Mouse (Mus musculus) cerebellum, adult 11-12 months (tissue): ENCODE measurements around the gene Polr2e.
A peak's percentile ranks its signal among the peaks of the same experiment; 100 is the strongest.
"Not testable (repeated sequence)": the region's sequence is repeated elsewhere in the genome, so short reads cannot be mapped to it uniquely, and the experiment has no call there.

Experiments used
- DNase-seq: peaks from one replicate; pipeline ENCODE4 v3.0.0; 2022

Polr2e gene

DNA sequence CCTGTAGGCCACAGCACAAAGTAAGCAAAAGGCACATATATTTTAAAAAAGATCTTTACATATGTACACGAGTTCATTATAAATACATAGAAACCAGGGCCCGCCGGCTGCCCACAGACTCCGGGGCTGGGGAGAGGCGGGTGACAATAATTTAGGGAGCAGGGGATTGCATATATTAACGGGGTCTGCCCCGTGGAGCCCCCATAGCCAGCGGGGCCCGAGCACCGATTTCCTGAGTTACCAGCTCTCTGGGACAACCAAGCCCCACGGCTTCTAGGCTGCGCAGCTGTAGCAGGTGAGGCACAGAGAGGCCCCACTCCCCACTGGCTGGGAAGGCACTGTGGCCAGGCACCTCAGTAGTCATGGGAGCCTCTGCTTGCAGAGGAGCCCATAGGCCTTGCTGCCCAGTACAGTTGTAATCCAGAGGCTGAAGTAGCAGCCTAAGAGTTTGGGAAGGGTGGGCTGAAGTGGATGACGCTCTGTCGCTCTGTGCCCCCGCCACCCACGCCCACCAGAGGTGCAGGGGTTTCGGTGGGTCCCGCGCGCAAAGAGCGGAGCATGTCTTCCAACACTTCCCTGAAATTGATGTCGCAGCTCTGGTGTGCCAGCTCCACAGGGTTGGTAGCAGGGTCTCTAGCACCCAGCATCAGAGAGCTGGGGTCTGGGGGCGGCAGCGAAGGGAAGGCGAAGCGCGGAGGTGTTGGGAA, 17.5 kb upstream of the Polr2e start:
- DNase-seq, result no peak

DNA sequence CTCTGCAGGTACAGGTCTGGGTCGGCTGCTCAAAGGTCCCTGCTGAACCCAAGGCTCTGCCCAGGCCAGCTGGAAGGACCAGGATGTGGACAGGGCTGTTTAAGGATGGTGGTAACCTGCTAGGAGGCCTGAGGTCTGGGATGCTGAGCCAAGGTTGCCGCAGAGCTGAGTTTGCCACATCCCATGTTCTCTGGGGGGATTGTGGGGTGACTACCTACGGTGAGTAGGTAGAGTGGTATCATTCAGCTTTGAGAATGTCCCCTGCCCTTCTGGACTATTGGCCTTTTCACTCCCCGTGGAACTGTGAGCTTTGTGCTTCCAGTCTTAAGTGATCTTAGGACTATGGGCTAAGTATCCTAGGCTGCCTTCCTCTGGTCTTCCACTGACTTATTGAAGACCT, 16.9 kb upstream of the Polr2e start:
- no peak for DNase-seq

- DNase-seq, result no peak
Measured at GRCm38 (mm10) chr10:80055891-80056290, 16.3 kb upstream of the Polr2e start.

DNA sequence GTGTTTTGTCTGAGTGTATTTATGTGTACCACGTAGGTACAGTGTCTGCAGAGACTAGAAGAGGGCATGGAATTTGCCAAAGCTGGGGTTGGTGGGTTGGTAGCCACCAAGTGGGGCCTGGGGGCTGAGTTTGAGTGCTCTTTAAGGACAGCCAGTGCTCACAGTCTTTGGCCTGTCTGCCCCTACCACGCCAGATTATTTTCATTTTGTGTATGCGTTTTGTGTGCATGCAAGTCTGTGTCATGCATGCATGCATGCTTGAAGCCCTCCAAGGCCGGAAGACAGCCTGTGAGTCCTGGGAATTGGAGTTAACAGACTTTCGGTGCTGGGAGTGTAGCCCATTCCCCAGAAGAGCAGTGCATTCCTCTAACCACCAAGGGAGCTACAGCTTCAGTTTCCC, 15.8 kb upstream of the Polr2e start:
- DNase-seq, result no peak

DNA sequence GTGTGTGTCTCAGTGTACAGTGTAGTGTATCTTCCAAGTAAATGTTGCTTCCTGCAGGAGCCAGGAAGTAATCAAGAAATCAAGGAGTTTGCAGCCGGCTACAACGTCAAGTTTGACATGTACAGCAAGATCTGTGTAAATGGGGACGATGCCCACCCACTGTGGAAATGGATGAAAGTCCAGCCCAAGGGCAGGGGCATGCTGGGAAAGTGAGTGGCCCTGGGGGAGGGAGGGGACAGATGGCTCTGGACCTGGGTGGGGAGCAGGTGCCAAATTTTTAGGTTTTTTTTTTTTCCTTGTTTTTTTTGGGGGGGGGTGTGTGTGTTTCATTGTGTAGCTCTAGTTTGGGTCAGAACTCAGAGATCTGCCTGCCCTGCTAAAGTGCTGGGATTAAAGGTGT, 15.3 kb upstream of the Polr2e start:
- DNase-seq, result not testable (repeated sequence)

DNA sequence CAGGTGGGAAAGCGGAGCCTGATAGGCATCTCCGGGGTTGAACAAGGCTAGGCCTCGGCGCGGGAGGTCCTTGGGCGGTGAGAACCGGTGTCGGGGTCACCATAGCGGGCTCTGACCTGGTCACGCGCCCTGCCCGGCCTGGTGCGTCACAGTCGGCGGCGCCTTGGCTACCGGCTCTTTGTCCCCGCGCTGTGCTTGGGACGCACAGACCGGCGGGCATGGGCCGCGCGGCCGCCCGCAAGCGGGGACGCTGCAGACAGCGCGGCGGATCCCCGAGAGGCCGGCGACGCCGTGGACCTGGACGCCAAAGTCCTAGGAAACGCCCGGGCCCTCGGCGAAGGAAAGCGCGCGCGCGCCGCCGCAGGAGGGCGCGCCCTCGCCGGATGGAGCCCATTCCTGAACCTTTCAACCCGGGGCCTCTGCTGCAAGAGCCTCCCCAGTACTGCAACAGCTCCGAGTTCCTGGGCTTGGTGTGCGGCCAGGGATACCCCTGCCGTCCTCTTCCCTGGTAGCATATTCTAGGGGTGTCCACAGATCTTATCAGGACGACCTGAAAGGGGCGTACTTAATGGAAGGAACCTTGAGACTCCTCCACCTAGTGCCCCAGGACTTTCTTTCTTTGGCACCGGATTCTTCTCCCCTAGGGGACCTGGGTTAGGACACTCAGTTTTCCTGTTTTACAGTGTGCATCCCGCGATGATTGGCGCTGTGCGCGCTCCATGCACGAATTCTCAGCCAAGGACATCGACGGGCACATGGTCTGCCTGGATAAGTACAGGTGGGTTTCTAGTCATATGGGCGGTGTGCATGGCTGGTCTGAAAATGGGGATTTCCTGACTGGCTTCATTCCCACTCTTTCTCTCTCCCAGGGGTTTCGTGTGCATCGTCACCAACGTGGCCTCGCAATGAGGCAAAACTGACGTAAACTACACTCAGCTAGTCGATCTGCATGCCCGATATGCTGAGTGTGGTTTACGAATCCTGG, 14.5 kb upstream of the Polr2e start:
- DNase-seq, result peak; percentile 77

DNA sequence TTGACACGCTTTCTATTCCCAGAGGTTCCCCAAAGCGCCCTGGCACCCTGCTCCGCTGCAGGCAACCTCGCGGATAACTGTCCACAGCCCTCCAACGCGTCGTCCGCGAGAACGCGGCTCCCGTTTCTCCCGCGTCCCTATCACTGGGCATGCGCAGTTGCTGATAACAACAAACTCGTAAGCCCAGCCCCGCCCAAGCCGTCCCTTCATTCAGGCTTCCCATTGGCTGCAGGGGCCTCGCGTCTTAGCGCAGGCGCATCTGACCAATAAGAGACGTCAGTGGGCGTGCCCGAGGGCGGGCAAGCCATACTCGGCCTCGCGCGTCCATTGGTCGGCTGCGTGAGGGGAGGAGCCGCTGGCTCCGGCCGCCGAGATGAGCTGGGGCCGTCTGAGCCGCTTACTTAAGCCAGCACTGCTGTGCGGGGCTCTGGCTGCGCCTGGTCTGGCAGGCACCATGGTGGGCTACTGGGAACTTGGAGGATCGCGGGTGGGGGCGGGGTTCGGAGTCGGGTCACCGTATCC, 13.7 kb upstream of the Polr2e start:
- peak; percentile 100 for DNase-seq

DNA sequence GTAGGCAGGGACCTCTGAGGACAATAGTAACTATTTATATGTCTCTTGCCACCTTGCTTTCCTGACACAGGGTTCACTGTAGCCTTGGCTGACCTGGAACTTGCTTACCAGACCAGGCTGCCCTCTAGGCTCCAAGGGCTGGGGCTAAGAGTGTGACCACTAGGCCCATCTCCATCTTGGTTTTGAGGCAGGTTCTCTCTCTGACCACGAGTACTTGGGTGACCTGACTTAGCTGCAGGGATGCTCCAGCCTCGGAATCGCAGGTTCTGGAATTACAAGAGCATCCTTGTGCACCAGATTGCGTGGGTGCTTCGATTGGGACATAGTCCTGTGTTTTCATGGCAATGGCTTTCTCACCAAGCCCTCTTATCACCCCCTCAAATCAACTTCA, 12.8 kb upstream of the Polr2e start:
- no peak for DNase-seq

DNA sequence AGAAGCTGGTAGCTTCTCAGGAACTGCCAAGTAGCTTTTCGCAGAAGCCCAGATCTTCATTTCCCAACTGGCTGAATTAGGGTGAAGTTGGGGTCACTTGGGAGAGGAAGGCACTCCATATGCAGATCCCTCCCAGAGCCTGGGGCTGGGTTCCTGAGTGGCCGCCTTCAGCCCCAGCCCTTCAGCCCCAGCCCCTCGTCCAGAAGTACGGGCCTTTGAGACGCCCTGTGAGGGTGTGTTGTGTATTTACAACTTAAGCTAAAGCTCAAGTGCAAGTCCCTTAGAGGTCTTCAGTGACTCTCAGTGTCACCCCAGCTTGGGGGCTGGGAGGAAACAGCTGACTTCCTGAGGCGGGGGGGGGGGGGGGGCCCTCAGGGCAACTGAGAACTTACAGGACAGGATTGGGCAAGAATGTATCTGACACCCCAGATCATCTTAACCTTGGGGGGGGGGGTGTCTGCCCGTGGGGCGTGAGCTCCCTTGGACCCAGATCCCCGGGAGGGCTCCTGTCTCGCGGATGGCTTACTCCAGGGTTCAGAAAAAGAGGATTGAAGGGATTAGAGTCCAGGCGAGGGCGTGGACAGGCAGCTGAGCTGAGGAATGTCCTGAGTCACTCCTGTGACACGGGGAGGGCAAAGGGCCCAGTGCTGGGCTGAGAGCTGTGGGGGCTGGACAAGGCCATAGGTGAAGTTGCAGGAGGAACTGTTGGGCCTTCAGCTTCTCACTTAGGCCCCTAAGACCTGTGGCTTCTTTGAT, 12.2 kb upstream of the Polr2e start:
- no peak for DNase-seq

- no peak for DNase-seq
Measured at GRCm38 (mm10) chr10:80050885-80051617, 11.5 kb upstream of the Polr2e start.

DNA sequence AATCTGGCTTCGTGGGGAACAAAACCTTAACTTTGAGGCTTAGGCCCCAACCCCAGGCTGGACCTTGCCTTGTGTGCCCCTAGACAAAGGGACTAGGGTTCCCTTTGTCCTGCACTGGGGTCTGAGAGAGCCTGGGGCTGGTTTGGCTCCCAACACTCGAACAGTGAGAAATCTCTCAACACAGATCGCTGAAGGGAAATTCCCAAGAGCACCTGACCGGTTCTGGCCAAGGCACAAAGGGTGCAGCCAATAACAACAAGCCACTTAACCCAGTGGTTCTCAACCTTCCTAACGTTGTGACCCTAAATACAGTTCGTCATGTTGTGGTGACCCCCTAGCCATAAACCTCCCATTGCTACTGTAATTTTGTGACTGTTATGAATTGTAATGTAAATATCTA, 10.6 kb upstream of the Polr2e start:
- DNase-seq, result no peak

DNA sequence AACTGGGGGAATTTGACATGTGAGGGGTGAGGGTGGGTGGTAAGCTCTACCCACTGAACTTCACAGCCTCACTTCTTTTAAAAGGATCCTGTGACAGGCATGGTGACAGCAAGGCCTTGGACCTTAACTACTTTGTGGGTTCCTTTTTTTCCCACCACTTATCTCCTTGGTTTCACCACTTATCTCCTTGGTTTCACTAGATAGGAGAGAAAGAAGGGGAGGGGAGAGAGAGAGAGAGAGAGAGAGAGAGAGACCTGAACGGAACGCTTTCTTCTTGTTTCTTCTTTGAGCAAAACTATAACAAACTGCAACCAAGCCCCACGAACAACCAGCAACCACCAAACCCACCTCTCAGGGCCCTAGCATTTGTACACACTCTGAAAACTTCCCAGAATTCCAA, 9.2 kb upstream of the Polr2e start:
- DNase-seq, result no peak

GRCm38 (mm10) chr10:80048396-80048795, 8.8 kb upstream of the Polr2e start:
- DNase-seq, result no peak

DNA sequence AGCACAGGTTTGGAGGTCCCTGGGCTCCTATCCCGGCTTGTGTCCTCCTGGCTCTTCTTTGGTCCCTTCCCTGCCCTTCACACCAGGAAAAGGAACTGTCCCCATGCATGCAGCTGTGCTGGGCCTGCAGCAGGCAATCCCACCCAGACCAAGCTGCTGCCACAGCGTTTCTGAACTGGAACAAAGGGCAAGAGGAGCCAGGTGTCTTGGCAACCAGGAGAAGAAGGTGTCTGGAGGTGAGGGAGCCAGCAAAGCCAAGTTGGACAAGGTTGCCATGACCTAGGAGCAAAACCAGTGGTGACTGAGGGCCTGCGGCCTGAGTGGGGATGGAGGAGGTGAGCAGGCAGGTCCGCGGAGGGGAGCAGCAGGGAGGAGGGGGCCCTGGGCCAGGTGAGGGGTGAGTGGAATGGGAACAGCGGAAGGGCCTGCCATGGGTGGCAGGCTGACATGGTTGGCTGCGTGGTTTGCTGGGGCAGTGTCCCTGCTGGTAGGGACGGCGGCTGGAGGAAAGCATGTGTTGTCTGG, 7.5 kb upstream of the Polr2e start, which contains the start of gene Gpx4:
TSS of gene Gpx4 (plus strand) at position 126 of the 525 bp plus-strand sequence.
- no peak for DNase-seq

DNA sequence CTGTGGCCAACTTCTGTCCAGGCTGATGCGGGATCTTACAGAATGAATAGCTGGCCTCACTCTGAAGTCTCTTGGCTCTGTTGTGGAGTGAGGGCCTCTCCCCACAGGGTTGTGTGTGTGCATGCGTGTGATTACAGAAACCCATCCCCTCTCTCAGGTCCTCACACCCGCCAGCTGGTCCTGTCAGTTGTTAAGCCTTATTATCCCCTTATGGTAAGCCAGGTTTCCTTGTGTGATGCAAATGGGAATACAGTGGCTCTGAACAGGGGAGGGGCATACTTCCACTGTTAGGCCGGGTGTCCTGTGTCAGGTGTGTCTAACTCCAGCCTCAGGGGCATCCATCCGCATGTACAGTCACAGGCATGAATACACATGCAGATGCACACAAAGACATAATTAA, 6.2 kb upstream of the Polr2e start:
- no peak for DNase-seq

DNA sequence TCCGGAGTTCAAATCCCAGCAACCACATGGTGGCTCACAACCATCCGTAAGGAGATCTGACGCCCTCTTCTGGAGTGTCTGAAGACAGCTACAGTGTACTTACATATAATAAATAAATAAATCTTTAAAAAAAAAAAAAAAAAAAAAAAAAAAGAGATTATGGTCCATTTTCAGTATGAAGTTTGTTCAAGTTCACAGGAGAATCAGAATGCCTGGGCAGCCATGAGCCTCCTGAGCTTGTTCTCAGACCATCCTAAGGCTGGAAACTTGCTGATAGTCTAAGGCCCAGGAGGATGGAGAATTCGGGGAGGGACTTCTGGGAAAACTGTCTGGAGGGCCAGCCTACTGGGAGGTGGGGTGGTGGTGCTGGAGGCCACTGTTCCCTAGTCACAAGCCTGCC, 5.8 kb upstream of the Polr2e start:
- not testable (repeated sequence) for DNase-seq

DNA sequence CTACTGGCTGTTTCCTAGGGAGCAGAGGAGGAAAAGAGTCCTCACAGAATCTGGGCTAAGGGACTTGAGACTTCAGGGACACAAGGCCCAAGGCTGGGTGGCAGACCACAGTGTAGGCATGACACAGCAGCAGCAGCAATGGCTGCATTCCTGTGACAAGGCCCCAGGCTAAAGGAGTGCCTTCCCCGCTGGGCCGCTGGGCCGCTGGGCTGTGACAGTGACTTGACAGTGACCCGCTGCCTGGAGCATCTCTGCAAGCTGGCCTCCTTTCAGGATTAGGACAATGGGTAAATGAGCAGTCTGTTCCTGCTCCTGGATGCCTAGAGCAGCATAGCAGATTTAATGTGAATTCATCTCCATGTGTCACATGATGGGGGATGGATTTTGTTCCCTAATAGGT, 4.5 kb upstream of the Polr2e start:
- DNase-seq, result no peak

DNA sequence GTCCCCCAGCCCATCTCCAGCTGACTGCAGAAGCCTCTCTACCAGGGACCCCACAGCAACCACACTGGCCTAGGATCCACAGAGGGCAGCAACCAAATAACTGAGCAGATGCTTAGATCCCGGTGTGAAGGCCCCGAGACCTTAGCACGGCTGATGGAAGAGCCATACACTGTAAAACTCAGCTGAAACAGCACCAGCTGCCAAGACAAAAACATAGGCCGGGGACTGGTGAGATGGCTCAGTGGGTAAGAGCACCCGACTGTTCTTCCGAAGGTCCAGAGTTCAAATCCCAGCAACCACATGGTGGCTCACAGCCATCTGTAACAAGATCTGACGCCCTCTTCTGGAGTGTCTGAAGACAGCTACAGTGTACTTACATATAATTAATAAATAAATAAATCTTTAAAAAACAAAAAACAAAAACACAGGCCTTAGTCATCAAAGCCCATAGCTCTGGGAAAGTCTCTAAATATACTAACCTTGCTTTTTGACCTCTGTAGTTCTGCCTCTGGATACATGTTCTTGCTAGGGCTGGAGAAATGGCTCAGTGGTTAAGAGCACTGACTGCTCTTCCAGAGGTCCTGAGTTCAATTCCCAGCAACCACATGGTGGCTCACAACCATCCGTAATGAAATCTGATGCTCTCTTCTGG, 1.9 kb upstream of the Polr2e start:
- DNase-seq, result not testable (repeated sequence)

DNA sequence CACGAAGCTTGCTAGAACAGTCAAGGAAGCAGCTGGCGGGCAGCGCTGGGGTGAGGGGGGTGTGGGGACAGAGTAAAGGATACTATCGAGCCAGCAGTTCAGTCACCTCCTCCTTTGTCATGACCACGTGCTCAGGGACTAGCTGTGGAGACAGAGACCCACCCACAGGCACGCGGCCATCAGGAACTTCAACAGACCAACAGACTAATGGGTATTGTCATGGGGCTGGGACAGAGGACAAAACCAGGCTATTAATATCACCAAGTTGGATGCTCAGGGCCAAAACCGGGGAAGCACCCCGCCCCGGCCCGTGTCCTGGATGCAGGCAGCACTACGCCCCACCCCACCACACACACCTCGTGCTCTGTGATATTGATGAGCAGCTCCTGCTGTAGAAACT, 2.8 kb downstream of the Polr2e start:
- no peak for DNase-seq

DNA sequence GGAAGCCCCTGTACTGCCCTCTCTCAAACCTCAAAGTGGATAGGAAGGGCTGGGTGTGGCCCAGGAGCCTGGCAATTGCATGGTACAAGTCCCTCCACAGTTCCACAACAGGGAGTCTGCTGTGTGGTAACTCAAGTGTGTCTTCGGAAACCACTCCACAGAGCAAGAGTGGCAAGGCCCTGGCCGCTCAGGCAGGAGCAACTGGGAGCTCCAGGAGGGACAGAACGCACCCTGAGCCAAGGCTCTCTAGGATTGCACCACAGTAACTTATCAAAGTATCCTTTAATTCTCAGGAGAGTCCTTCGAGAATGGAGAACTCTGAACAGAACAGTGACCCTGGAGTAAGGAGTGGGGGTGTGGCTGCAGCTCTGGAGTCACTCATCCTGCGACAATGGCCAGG, 3.9 kb downstream of the Polr2e start:
- no peak for DNase-seq

DNA sequence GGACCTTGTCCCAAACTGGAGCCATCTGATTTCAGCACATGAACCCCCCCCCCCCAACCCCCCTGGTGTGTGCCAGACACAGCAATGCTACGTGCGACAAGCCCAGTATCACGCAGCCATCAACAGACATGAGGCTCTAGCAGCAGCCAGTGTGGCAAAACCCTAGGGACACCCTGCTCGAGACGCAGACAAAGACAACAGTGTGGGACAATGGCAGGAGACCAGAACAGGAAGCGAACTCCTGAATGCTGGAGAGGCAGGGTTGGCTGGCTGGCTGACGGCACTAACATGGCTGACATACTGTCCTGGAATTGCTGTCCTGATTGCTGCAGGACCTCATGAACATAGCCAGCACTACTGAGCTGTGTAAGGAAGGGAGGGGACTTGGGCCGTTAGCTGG, 4.4 kb downstream of the Polr2e start:
- DNase-seq, result no peak
